In the genomic region with DNA sequence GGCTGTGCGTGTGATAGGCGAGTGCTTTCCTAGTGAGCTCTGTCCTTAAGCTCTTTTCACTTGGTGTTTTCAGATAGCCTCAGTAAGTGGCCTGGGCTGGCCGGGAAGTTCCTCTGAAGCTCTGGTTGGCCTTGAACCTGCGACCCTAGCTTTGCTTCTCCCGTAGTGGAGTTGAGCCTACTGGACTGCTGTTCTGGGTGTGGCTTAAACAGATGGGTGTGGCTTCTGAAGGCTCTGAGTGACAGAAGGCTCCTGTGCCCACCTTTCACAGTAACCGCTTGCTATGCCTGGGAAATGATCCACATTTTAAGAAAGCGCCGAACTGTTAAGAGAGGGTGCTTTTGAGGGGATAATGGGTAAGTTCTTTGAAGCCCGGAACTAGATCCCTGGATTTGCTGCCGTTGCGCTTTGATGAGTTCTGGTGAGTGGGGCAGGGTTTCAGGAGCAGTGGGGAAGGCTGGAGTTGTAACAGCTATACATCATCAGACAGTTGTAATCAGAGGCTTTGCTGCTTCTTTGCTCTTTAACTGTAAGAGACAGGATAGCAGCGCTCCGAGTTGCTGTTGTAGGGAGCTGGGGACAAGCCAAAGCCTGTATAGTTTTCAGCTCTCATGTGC, we compare ENCODE assay signal across 14 mouse cellular contexts.
A peak's percentile ranks its signal among the peaks of the same experiment; 100 is the strongest.
DNase-seq lines count a peak whose midpoint lies in the region; ATAC-seq lines count a peak whose summit lies in the region.
"Had no signal": no experiment of that assay in that cellular context is flagged by ENCODE, and none has a peak within 500 bp of the region (broad histone marks: within the 10 kb centered on the region; RNA-seq: fewer than 3 reads in every experiment).

No protein-coding gene starts in this region.

- no peak overlapping the region for H3K9ac ChIP-seq in forebrain, embryonic 12.5 days
- H3K9ac ChIP-seq in forebrain, embryonic 13.5 days = no peak overlapping the region
- no peak overlapping the region for H3K9ac ChIP-seq in kidney, embryonic 14.5 days (ENCODE audit: low read depth, low read length)
- no peak overlapping the region for H3K9ac ChIP-seq in midbrain, embryonic 16.5 days (ENCODE audit: low read depth, low read length)
- no peak overlapping the region for H3K9ac ChIP-seq in midbrain, embryonic 15.5 days
- peak overlapping the region; percentile 45 for H3K9ac ChIP-seq in limb, embryonic 13.5 days
- H3K9ac ChIP-seq: liver, embryonic 13.5 days; midbrain, embryonic 13.5 days; stomach, embryonic 15.5 days had no signal

- peak overlapping the region; percentile 42; the same call in 1 of the 2 replicates for H3K27ac ChIP-seq in forebrain, embryonic 12.5 days
- no peak overlapping the region for H3K27ac ChIP-seq in forebrain, embryonic 13.5 days
- peak overlapping the region; percentile 56; the same call in 1 of the 2 replicates for H3K27ac ChIP-seq in kidney, embryonic 14.5 days (ENCODE audit: low read depth, low read length)
- no peak overlapping the region for H3K27ac ChIP-seq in midbrain, embryonic 16.5 days (ENCODE audit: low read length)
- H3K27ac ChIP-seq in midbrain, embryonic 15.5 days = no peak overlapping the region
- no peak overlapping the region for H3K27ac ChIP-seq in limb, embryonic 13.5 days
- H3K27ac ChIP-seq: liver, embryonic 13.5 days; midbrain, embryonic 13.5 days; stomach, embryonic 15.5 days had no signal

- H3K4me2 ChIP-seq in forebrain, embryonic 12.5 days = no peak overlapping the region
- no peak overlapping the region for H3K4me2 ChIP-seq in forebrain, embryonic 13.5 days
- H3K4me2 ChIP-seq in kidney, embryonic 14.5 days (replicated peaks; ENCODE audit: low read depth, low read length) = no peak overlapping the region
- no peak overlapping the region for H3K4me2 ChIP-seq in midbrain, embryonic 16.5 days (ENCODE audit: low read length)
- H3K4me2 ChIP-seq in midbrain, embryonic 15.5 days = no peak overlapping the region
- no peak overlapping the region for H3K4me2 ChIP-seq in limb, embryonic 13.5 days (replicated peaks)
- H3K4me2 ChIP-seq: liver, embryonic 13.5 days; midbrain, embryonic 13.5 days; stomach, embryonic 15.5 days had no signal

- no peak overlapping the region for H3K4me3 ChIP-seq in forebrain, embryonic 12.5 days (replicated peaks)
- no peak overlapping the region for H3K4me3 ChIP-seq in forebrain, embryonic 13.5 days
- H3K4me3 ChIP-seq in kidney, embryonic 14.5 days (ENCODE audit: low read length) = no peak overlapping the region
- H3K4me3 ChIP-seq in midbrain, embryonic 16.5 days (ENCODE audit: low read depth, low read length) = no peak overlapping the region
- no peak overlapping the region for H3K4me3 ChIP-seq in midbrain, embryonic 15.5 days
- no peak overlapping the region for H3K4me3 ChIP-seq in limb, embryonic 13.5 days
- H3K4me3 ChIP-seq: liver, embryonic 13.5 days; midbrain, embryonic 13.5 days; stomach, embryonic 15.5 days had no signal

- no peak for ATAC-seq in forebrain, embryonic 12.5 days (ENCODE audit: low FRiP score)
- ATAC-seq in forebrain, embryonic 13.5 days = no peak
- peak; percentile 71 for ATAC-seq in kidney, embryonic 14.5 days (ENCODE audit: low FRiP score, low TSS enrichment)
- ATAC-seq in midbrain, embryonic 16.5 days = 0 out of 2 replicates have a peak, but pooled peaks have one; percentile 21
- ATAC-seq in midbrain, embryonic 15.5 days (replicated peaks) = no peak
- ATAC-seq in limb, embryonic 13.5 days (ENCODE audit: low FRiP score, low read depth) = no peak

- H3K9me3 ChIP-seq in forebrain, embryonic 12.5 days = no peaks in the 10 kb centered on the region
- H3K9me3 ChIP-seq in forebrain, embryonic 13.5 days (replicated peaks) = no peaks in the 10 kb centered on the region
- no peaks in the 10 kb centered on the region for H3K9me3 ChIP-seq in kidney, embryonic 14.5 days (ENCODE audit: control insufficient read depth, low read length)
- H3K9me3 ChIP-seq in midbrain, embryonic 16.5 days (replicated peaks; ENCODE audit: control insufficient read depth, low read length, poor library complexity, severe bottlenecking) = no peaks in the 10 kb centered on the region
- H3K9me3 ChIP-seq in midbrain, embryonic 15.5 days = no peaks in the 10 kb centered on the region
- no peaks in the 10 kb centered on the region for H3K9me3 ChIP-seq in limb, embryonic 13.5 days
- H3K9me3 ChIP-seq: liver, embryonic 13.5 days; midbrain, embryonic 13.5 days; stomach, embryonic 15.5 days had no signal

- WGBS in forebrain, embryonic 12.5 days = 64% methylated on average over 13 of the region's 13 CpGs
- WGBS in forebrain, embryonic 13.5 days = 65% methylated on average over 13 of the region's 13 CpGs
- WGBS in kidney, embryonic 14.5 days = 46% methylated on average over 13 of the region's 13 CpGs
- WGBS in midbrain, embryonic 16.5 days = 62% methylated on average over 13 of the region's 13 CpGs
- WGBS in midbrain, embryonic 15.5 days = 68% methylated on average over 13 of the region's 13 CpGs
- 59% methylated on average over 13 of the region's 13 CpGs for WGBS in limb, embryonic 13.5 days

- no peaks in the 10 kb centered on the region for H3K27me3 ChIP-seq in forebrain, embryonic 12.5 days
- H3K27me3 ChIP-seq in forebrain, embryonic 13.5 days = no peaks in the 10 kb centered on the region
- no peaks in the 10 kb centered on the region for H3K27me3 ChIP-seq in kidney, embryonic 14.5 days (ENCODE audit: control insufficient read depth, insufficient read depth, low read length)
- no peaks in the 10 kb centered on the region for H3K27me3 ChIP-seq in midbrain, embryonic 16.5 days (ENCODE audit: control insufficient read depth, insufficient read depth, low read depth, low read length)
- H3K27me3 ChIP-seq in midbrain, embryonic 15.5 days (replicated peaks) = no peaks in the 10 kb centered on the region
- no peaks in the 10 kb centered on the region; the same call in 1 of the 2 replicates for H3K27me3 ChIP-seq in limb, embryonic 13.5 days
- H3K27me3 ChIP-seq: liver, embryonic 13.5 days; midbrain, embryonic 13.5 days; stomach, embryonic 15.5 days had no signal

- DNase-seq in kidney, adult 11 months = no peak
- no peak for DNase-seq in retina, embryonic 14.5 days (ENCODE audit: low spot score)
- DNase-seq: cerebellum, adult 8-10 months; liver, embryonic 13.5 days; spleen, adult 18-20 months; thymus, postnatal 14 days had no signal

- 0 out of 2 replicates have a peak, but pooled peaks cover 4% of the 10 kb centered on the region for H3K36me3 ChIP-seq in forebrain, embryonic 12.5 days (replicated peaks)
- H3K36me3 ChIP-seq in forebrain, embryonic 13.5 days (ENCODE audit: poor library complexity, severe bottlenecking) = no peaks in the 10 kb centered on the region
- peaks cover 3% of the 10 kb centered on the region; the same call in 1 of the 2 replicates for H3K36me3 ChIP-seq in kidney, embryonic 14.5 days (ENCODE audit: control insufficient read depth, insufficient read depth, low read length)
- H3K36me3 ChIP-seq in midbrain, embryonic 16.5 days (ENCODE audit: control insufficient read depth, insufficient read depth, low read length) = no peaks in the 10 kb centered on the region
- no peaks in the 10 kb centered on the region for H3K36me3 ChIP-seq in midbrain, embryonic 15.5 days (replicated peaks)
- H3K36me3 ChIP-seq in limb, embryonic 13.5 days = peaks cover 15% of the 10 kb centered on the region
- H3K36me3 ChIP-seq: liver, embryonic 13.5 days; midbrain, embryonic 13.5 days; stomach, embryonic 15.5 days had no signal

- H3K4me1 ChIP-seq in forebrain, embryonic 12.5 days = peaks cover 9% of the 10 kb centered on the region
- H3K4me1 ChIP-seq in forebrain, embryonic 13.5 days = peaks cover 22% of the 10 kb centered on the region; the same call in 1 of the 2 replicates
- H3K4me1 ChIP-seq in kidney, embryonic 14.5 days (ENCODE audit: control insufficient read depth, insufficient read depth, low read length) = peaks cover 42% of the 10 kb centered on the region
- H3K4me1 ChIP-seq in midbrain, embryonic 16.5 days (ENCODE audit: control insufficient read depth, insufficient read depth, low read length) = 0 out of 2 replicates have a peak, but pooled peaks cover 2% of the 10 kb centered on the region
- peaks cover 7% of the 10 kb centered on the region; the same call in 1 of the 2 replicates for H3K4me1 ChIP-seq in midbrain, embryonic 15.5 days
- peaks cover 52% of the 10 kb centered on the region for H3K4me1 ChIP-seq in limb, embryonic 13.5 days
- H3K4me1 ChIP-seq: liver, embryonic 13.5 days; midbrain, embryonic 13.5 days had no signal

Comparison
In these comparisons a context has a peak if more than half of its experiments do, and no peak if none do; other contexts are left out.
1. ATAC-seq: peak in kidney, embryonic 14.5 days (single experiment) and midbrain, embryonic 16.5 days (single experiment); none in forebrain, embryonic 12.5 days (single experiment), forebrain, embryonic 13.5 days (single experiment), midbrain, embryonic 15.5 days (single experiment) and limb, embryonic 13.5 days (single experiment).
2. H3K27ac ChIP-seq: peak in forebrain, embryonic 12.5 days (single experiment) and kidney, embryonic 14.5 days (single experiment); none in forebrain, embryonic 13.5 days (single experiment), midbrain, embryonic 16.5 days (single experiment), midbrain, embryonic 15.5 days (single experiment) and limb, embryonic 13.5 days (single experiment).